Comparison of ENCODE assay signal across 9 mouse cellular contexts in genomic region chr16:45582512-45582911, GRCm38 (mm10). TPM values are rescaled to one million over a fixed set of nuclear protein-coding genes. Genes with fewer than 3 reads are reported as not detected.
DNase-seq lines count a peak whose midpoint lies in the region; ATAC-seq and TF ChIP-seq lines count a peak whose summit lies in the region.
"Had no signal": no experiment of that assay in that cellular context is flagged by ENCODE, and none has a peak within 500 bp of the region (broad histone marks: within the 10 kb centered on the region; RNA-seq: fewer than 3 reads in every experiment).

No protein-coding gene starts in this region.

- DNase-seq in CD4-positive, CD25-positive, alpha-beta regulatory T cell, adult 2 months (ENCODE audit: low read depth, low spot score): peak; percentile 43
- peak; percentile 37 for DNase-seq in kidney, postnatal 0 days (ENCODE audit: low spot score)
- peak; percentile 35 to 55 for DNase-seq in adrenal gland, postnatal 36 days
- peak; percentile 46 for DNase-seq in lung, postnatal 0 days (ENCODE audit: low spot score)
- no peak for DNase-seq in neural tube, embryonic 10.5 days (ENCODE audit: extremely low spot score, low spot score)
- DNase-seq: liver, embryonic 13.5 days had no signal

- no peaks in the 10 kb centered on the region for H3K36me3 ChIP-seq in kidney, postnatal 0 days (ENCODE audit: insufficient read depth, low read length)
- H3K36me3 ChIP-seq in kidney, embryonic 14.5 days (ENCODE audit: control insufficient read depth, insufficient read depth, low read length): no peaks in the 10 kb centered on the region
- no peaks in the 10 kb centered on the region for H3K36me3 ChIP-seq in lung, postnatal 0 days (ENCODE audit: insufficient read depth, low read length)
- no peaks in the 10 kb centered on the region for H3K36me3 ChIP-seq in intestine, embryonic 16.5 days (ENCODE audit: control insufficient read depth, insufficient read depth, low read length)
- H3K36me3 ChIP-seq: liver, embryonic 13.5 days had no signal

- TF ChIP-seq EP300 in lung, postnatal 0 days (IDR thresholded peaks at IDR 0.05): no peak

- no peaks in the 10 kb centered on the region for H3K4me1 ChIP-seq in kidney, postnatal 0 days (replicated peaks; ENCODE audit: insufficient read depth, low read length)
- no peaks in the 10 kb centered on the region for H3K4me1 ChIP-seq in kidney, embryonic 14.5 days (ENCODE audit: control insufficient read depth, insufficient read depth, low read length)
- H3K4me1 ChIP-seq in lung, postnatal 0 days (ENCODE audit: insufficient read depth, low read depth, low read length): no peaks in the 10 kb centered on the region
- H3K4me1 ChIP-seq in intestine, embryonic 16.5 days (ENCODE audit: control insufficient read depth, insufficient read depth, low read length): no peaks in the 10 kb centered on the region

- H3K9me3 ChIP-seq in kidney, postnatal 0 days (replicated peaks; ENCODE audit: low read length): no peaks in the 10 kb centered on the region
- no peaks in the 10 kb centered on the region for H3K9me3 ChIP-seq in kidney, embryonic 14.5 days (ENCODE audit: control insufficient read depth, low read length)
- H3K9me3 ChIP-seq in lung, postnatal 0 days (ENCODE audit: low read length): no peaks in the 10 kb centered on the region
- H3K9me3 ChIP-seq in intestine, embryonic 16.5 days (ENCODE audit: control insufficient read depth, low read length): no peaks in the 10 kb centered on the region
- H3K9me3 ChIP-seq: liver, embryonic 13.5 days had no signal

- H3K9ac ChIP-seq in kidney, postnatal 0 days (ENCODE audit: low read depth, low read length): no peak overlapping the region
- no peak overlapping the region for H3K9ac ChIP-seq in kidney, embryonic 14.5 days (ENCODE audit: low read depth, low read length)
- no peak overlapping the region for H3K9ac ChIP-seq in lung, postnatal 0 days (replicated peaks; ENCODE audit: low read depth)
- no peak overlapping the region for H3K9ac ChIP-seq in intestine, embryonic 16.5 days (ENCODE audit: low read depth, low read length)
- H3K9ac ChIP-seq: liver, embryonic 13.5 days had no signal

- no peak overlapping the region for H3K4me3 ChIP-seq in kidney, postnatal 0 days (replicated peaks; ENCODE audit: low read depth, low read length)
- H3K4me3 ChIP-seq in kidney, embryonic 14.5 days (ENCODE audit: low read length): no peak overlapping the region
- no peak overlapping the region for H3K4me3 ChIP-seq in lung, postnatal 0 days (ENCODE audit: low read depth, low read length)
- H3K4me3 ChIP-seq in intestine, embryonic 16.5 days (ENCODE audit: low read length): no peak overlapping the region
- H3K4me3 ChIP-seq: liver, embryonic 13.5 days had no signal

- H3K27ac ChIP-seq in kidney, postnatal 0 days: no peak overlapping the region
- H3K27ac ChIP-seq in kidney, embryonic 14.5 days (ENCODE audit: low read depth, low read length): no peak overlapping the region
- no peak overlapping the region for H3K27ac ChIP-seq in lung, postnatal 0 days (ENCODE audit: low read length)
- H3K27ac ChIP-seq in intestine, embryonic 16.5 days (ENCODE audit: low read length): no peak overlapping the region
- H3K27ac ChIP-seq: liver, embryonic 13.5 days had no signal

- TF ChIP-seq CTCF in kidney, postnatal 0 days (IDR thresholded peaks at IDR 0.05; ENCODE audit: low read depth): peak; percentile 67
- peak; percentile 69 for TF ChIP-seq CTCF in lung, postnatal 0 days (IDR thresholded peaks at IDR 0.05)

- H3K27me3 ChIP-seq in kidney, postnatal 0 days (ENCODE audit: insufficient read depth, low read length): no peaks in the 10 kb centered on the region
- no peaks in the 10 kb centered on the region for H3K27me3 ChIP-seq in kidney, embryonic 14.5 days (ENCODE audit: control insufficient read depth, insufficient read depth, low read length)
- no peaks in the 10 kb centered on the region for H3K27me3 ChIP-seq in lung, postnatal 0 days (replicated peaks; ENCODE audit: insufficient read depth, low read length)
- H3K27me3 ChIP-seq in intestine, embryonic 16.5 days (replicated peaks; ENCODE audit: control insufficient read depth, insufficient read depth, low read length): no peaks in the 10 kb centered on the region
- H3K27me3 ChIP-seq: liver, embryonic 13.5 days had no signal

- WGBS in kidney, postnatal 0 days: 25% methylated on average over 2 of the region's 2 CpGs
- 31% methylated on average over 2 of the region's 2 CpGs for WGBS in kidney, embryonic 14.5 days
- WGBS in lung, postnatal 0 days: 21% methylated on average over 2 of the region's 2 CpGs
- 36% methylated on average over 2 of the region's 2 CpGs for WGBS in intestine, embryonic 16.5 days

- H3K4me2 ChIP-seq in kidney, postnatal 0 days (ENCODE audit: low read length): no peak overlapping the region
- no peak overlapping the region for H3K4me2 ChIP-seq in kidney, embryonic 14.5 days (replicated peaks; ENCODE audit: low read depth, low read length)
- no peak overlapping the region for H3K4me2 ChIP-seq in lung, postnatal 0 days (replicated peaks; ENCODE audit: low read depth, low read length)
- no peak overlapping the region for H3K4me2 ChIP-seq in intestine, embryonic 16.5 days (ENCODE audit: low read depth, low read length)
- H3K4me2 ChIP-seq: liver, embryonic 13.5 days had no signal

- no peak for ATAC-seq in CD4-positive, CD25-positive, alpha-beta regulatory T cell, adult 4 months
- no peak for ATAC-seq in kidney, postnatal 0 days (replicated peaks; ENCODE audit: low FRiP score, low read depth)
- no peak for ATAC-seq in kidney, embryonic 14.5 days (ENCODE audit: low FRiP score, low TSS enrichment)
- no peak for ATAC-seq in lung, postnatal 0 days
- ATAC-seq in intestine, embryonic 16.5 days: no peak

RNA-seq across cellular contexts. Expression of gene Gcsam, which starts 27.7 kb away (rescaled TPM):
- under 1 TPM in 1 of 2 experiments, not detected in 1; 0.62 TPM for polyA plus RNA-seq in CD4-positive, CD25-positive, alpha-beta regulatory T cell, adult 4 months (2017; shearing (Covaris generic))
- polyA plus RNA-seq in kidney, postnatal 0 days (2015; fragmentation: Nextera tagmentation; extraction: Ambion mirVana): 0.04 and 0.16 TPM in 2 replicates
- 0.07 and 0.19 TPM in 2 replicates for polyA plus RNA-seq in kidney, embryonic 14.5 days (2014; fragmentation: Nextera tagmentation; extraction: Ambion mirVana)
- under 1 TPM in 1 of 2 experiments, not detected in 1; 0.10 TPM for total RNA-seq in adrenal gland, postnatal 36 days (2021)
- polyA plus RNA-seq in lung, postnatal 0 days (2015; fragmentation: Nextera tagmentation; extraction: Ambion mirVana): 0.10 and 0.26 TPM in 2 replicates
- 0.12 and 0.40 TPM in 2 replicates for polyA plus RNA-seq in intestine, embryonic 16.5 days (2015; fragmentation: Nextera tagmentation; extraction: Ambion mirVana)

RNA-seq across cellular contexts. Expression of gene Slc9c1, which starts 47.4 kb away (rescaled TPM):
- not detected for polyA plus RNA-seq in CD4-positive, CD25-positive, alpha-beta regulatory T cell, adult 4 months (2017; shearing (Covaris generic))
- polyA plus RNA-seq in kidney, postnatal 0 days (2015; fragmentation: Nextera tagmentation; extraction: Ambion mirVana): not detected in 2 replicates
- not detected in 2 replicates for polyA plus RNA-seq in kidney, embryonic 14.5 days (2014; fragmentation: Nextera tagmentation; extraction: Ambion mirVana)
- not detected for total RNA-seq in adrenal gland, postnatal 36 days (2021)
- polyA plus RNA-seq in lung, postnatal 0 days (2015; fragmentation: Nextera tagmentation; extraction: Ambion mirVana): not detected in 2 replicates
- polyA plus RNA-seq in intestine, embryonic 16.5 days (2015; fragmentation: Nextera tagmentation; extraction: Ambion mirVana): 0.05 TPM in 1 of 2 replicates, not detected in the other
- polyA plus RNA-seq: liver, embryonic 13.5 days had no signal

RNA-seq across cellular contexts. Expression of gene Gm17783, which starts 50.7 kb away (rescaled TPM):
- polyA plus RNA-seq in CD4-positive, CD25-positive, alpha-beta regulatory T cell, adult 4 months (2017; shearing (Covaris generic)): not detected
- 2.2 and 2.7 TPM in 2 replicates for polyA plus RNA-seq in kidney, postnatal 0 days (2015; fragmentation: Nextera tagmentation; extraction: Ambion mirVana)
- polyA plus RNA-seq in kidney, embryonic 14.5 days (2014; fragmentation: Nextera tagmentation; extraction: Ambion mirVana): 3.7 and 3.8 TPM in 2 replicates
- total RNA-seq in adrenal gland, postnatal 36 days (2021): not detected
- not detected in 2 replicates for polyA plus RNA-seq in lung, postnatal 0 days (2015; fragmentation: Nextera tagmentation; extraction: Ambion mirVana)
- 7.2 and 7.6 TPM in 2 replicates for polyA plus RNA-seq in intestine, embryonic 16.5 days (2015; fragmentation: Nextera tagmentation; extraction: Ambion mirVana)
- polyA plus RNA-seq: liver, embryonic 13.5 days had no signal
